Mouse (Mus musculus) lung, postnatal 36 days (tissue): ENCODE results near the gene Slc47a2.

Experiments used
- DNase-seq: peaks from one replicate; pipeline ENCODE4 v3.0.0; 2022; ENCODE audit warnings: mixed read lengths

Gene Slc47a2

GRCm38 (mm10) chr11:61277937-61278336, 64.7 kb downstream of the Slc47a2 start:
- no peak for DNase-seq

GRCm38 (mm10) chr11:61276482-61276881, 66.2 kb downstream of the Slc47a2 start:
- no peak for DNase-seq

GRCm38 (mm10) chr11:61275106-61275505, 67.6 kb downstream of the Slc47a2 start:
- no peak for DNase-seq

- no peak for DNase-seq
Observed at GRCm38 (mm10) chr11:61274421-61274820, 68.2 kb downstream of the Slc47a2 start.

- DNase-seq = no peak
Observed at GRCm38 (mm10) chr11:61273928-61274327, 68.7 kb downstream of the Slc47a2 start.

- DNase-seq = no peak
Observed at GRCm38 (mm10) chr11:61271612-61272011, 71.0 kb downstream of the Slc47a2 start.

GRCm38 (mm10) chr11:61270406-61270805, 72.3 kb downstream of the Slc47a2 start:
- DNase-seq = no peak

GRCm38 (mm10) chr11:61268626-61269349, 73.9 kb downstream of the Slc47a2 start:
- DNase-seq = no peak

- DNase-seq = peak; percentile 98
Observed at GRCm38 (mm10) chr11:61266551-61267533, 75.8 kb downstream of the Slc47a2 start, which contains the start of gene Aldh3a2. TSS of gene Aldh3a2 (minus strand) at chr11:61267464.

- DNase-seq = no peak
Observed at GRCm38 (mm10) chr11:61263841-61264240, 78.8 kb downstream of the Slc47a2 start.

GRCm38 (mm10) chr11:61262516-61262915, 80.1 kb downstream of the Slc47a2 start:
- DNase-seq = no peak

GRCm38 (mm10) chr11:61259106-61259505, 83.6 kb downstream of the Slc47a2 start:
- DNase-seq = no peak

- DNase-seq = no peak
Observed at GRCm38 (mm10) chr11:61252807-61253206, 89.9 kb downstream of the Slc47a2 start.

- no peak for DNase-seq
Observed at GRCm38 (mm10) chr11:61251741-61252140, 90.9 kb downstream of the Slc47a2 start.
